Mouse (Mus musculus) testis, adult 2 months (tissue): Measurements from ENCODE around the gene 9230112D13Rik.

Source experiments
- CTCF ChIP-seq: fragments of 200-500 bp; IDR thresholded peaks from 2 replicates; pipeline ENCODE4 v1.5.1; 2012; ENCODE audit warnings: low read depth, mild to moderate bottlenecking, inconsistent platforms, low read length, moderate library complexity; ENCODE audit not compliant: control insufficient read depth, insufficient read depth, insufficient replicate concordance
- POLR2A ChIP-seq: fragments of 200-500 bp; IDR thresholded peaks from 2 replicates; pipeline ENCODE4 v1.6.1; 2012; ENCODE audit warnings: low read depth, mild to moderate bottlenecking, inconsistent platforms, low read length, moderate library complexity; ENCODE audit not compliant: control insufficient read depth

DNA sequence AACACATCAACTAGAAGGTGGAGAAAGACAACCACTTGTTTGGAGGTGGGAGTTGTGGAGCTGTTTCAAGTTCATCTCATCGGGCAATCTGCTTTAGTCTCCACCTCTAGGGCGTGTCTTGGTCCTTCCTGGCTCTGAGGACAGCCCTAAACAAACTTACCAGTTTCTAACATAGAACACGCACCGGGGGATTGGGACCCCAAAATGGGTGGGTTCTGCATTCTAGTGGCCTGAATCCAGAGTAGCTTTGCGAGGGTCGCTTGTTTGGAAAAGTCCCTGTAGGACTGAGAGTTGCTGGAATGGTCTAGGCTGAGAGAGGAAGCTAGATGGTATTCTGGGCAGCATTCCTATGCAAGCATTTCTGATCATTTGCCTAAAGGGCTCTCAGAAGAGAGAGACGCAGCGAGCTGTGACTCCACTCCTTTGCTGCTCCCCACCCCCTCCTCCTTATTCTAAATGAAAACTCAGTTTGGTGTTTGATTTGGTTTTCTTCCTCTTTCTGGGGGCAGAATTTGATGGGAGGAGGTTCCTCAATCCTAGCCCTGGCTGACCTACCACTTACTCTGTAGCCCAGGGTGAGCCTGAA is 4.5 kb downstream of the 9230112D13Rik start:
- TF ChIP-seq CTCF (no peak), POLR2A (no peak)
